Mouse (Mus musculus): ENCODE measurements around the gene Hexim2. TPM values are rescaled to one million over a fixed set of nuclear protein-coding genes. Genes with fewer than 3 reads are reported as not detected.

Hexim2 gene
- total and polyA plus RNA-seq, 2 experiments from 2014 or later = 40.5 to 46.3 TPM

DNA sequence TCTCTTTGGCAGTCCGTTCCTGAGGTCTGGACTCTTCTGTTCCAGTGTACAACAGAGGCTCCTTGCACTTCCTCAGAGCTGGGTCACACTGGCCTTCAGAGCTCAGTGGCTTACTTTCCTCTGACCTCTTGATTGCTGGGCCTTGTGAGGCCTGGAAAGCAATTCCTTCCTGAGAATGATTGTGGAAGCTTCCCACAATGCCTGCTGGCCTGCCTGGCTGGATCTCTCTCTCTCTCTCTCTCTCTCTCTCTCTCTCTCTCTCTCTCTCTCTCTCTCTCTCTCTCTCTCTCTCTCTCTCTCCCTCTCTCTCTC is 9.7 kb downstream of the Hexim2 start:
- Histone ChIP-seq H3K4me2 (ENCODE audit: low read depth, low read length, poor library complexity, severe bottlenecking) (0 out of 2 replicates have a peak overlapping the region, but pooled peaks have one; percentile 51), H3K4me1 (ENCODE audit: insufficient read depth, low read length) (peaks cover 14% of the 10 kb centered on the region; the same call in 1 of the 2 replicates), H3K9ac (replicated peaks; ENCODE audit: low read length, poor library complexity, severe bottlenecking) (0 out of 2 replicates have a peak overlapping the region, but pooled peaks have one; percentile 19), H3K27ac (ENCODE audit: low read depth, low read length) (peak overlapping the region; percentile 93), H3K36me3 (ENCODE audit: insufficient read depth, low read length) (peaks cover 22% of the 10 kb centered on the region), H3K27me3 (ENCODE audit: insufficient read depth, low read length) (no peaks in the 10 kb centered on the region), H3K4me3 (ENCODE audit: low read depth, low read length) (no peak overlapping the region), H3K9me3 (ENCODE audit: low read length) (no peaks in the 10 kb centered on the region)
- TF ChIP-seq CTCF (IDR thresholded peaks at IDR 0.05) = no peak
- ATAC-seq (ENCODE audit: low FRiP score) (no peak), DNase-seq (ENCODE audit: low spot score) (peak; percentile 24)
- WGBS = 30% methylated on average over 1 of the region's 1 CpGs

DNA sequence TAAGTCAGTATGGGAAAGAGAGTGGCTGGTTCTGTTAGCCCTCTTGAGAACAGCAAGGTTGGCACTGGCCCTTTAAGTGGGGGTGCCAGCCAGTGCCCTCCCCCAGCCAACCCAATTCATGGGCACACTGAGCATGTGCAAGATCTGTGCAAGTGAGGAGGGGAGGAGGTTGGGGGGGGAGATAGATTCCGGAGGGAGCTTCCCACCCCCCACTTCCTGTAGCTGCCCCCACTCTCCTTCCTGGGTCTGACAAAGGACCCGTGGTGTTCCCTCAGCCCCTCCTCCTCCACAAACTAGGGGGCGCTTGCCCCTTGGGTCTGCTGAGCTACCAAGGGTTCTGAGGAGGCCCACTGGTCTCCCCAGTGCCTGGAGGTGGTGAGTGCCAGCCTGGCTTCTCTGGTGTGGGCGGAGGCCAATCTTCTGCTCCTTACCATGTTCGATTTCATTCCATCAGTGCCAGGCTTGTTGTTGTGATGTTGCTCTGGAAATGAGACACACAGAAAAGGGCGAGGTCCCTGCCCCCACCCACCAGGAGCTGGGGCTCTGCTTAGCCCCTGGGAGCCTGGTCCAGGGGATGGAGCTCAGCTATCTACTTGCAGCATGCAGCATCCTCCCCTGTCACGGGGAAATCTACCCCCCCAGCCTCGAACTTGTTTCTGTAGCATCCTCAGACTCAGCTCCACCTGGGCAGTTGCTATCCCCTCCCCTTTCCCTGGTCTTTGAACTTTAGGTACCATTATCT is 10.4 kb downstream of the Hexim2 start:
- Histone ChIP-seq H3K27ac (ENCODE audit: low read depth, low read length) (peak overlapping the region; percentile 93), H3K4me1 (ENCODE audit: insufficient read depth, low read length) (peaks cover 14% of the 10 kb centered on the region; the same call in 1 of the 2 replicates), H3K27me3 (ENCODE audit: insufficient read depth, low read length) (no peaks in the 10 kb centered on the region), H3K9ac (replicated peaks; ENCODE audit: low read length, poor library complexity, severe bottlenecking) (peak overlapping the region; percentile 57), H3K9me3 (ENCODE audit: low read length) (no peaks in the 10 kb centered on the region), H3K4me2 (ENCODE audit: low read depth, low read length, poor library complexity, severe bottlenecking) (peak overlapping the region; percentile 51), H3K36me3 (ENCODE audit: insufficient read depth, low read length) (peaks cover 22% of the 10 kb centered on the region), H3K4me3 (ENCODE audit: low read depth, low read length) (peak overlapping the region; percentile 25)
- peak; percentile 60 for TF ChIP-seq CTCF (IDR thresholded peaks at IDR 0.05)
- DNase-seq (ENCODE audit: low spot score) (peak; percentile 94), ATAC-seq (ENCODE audit: low FRiP score) (peak; percentile 93)
- 19% methylated on average over 8 of the region's 8 CpGs for WGBS

DNA sequence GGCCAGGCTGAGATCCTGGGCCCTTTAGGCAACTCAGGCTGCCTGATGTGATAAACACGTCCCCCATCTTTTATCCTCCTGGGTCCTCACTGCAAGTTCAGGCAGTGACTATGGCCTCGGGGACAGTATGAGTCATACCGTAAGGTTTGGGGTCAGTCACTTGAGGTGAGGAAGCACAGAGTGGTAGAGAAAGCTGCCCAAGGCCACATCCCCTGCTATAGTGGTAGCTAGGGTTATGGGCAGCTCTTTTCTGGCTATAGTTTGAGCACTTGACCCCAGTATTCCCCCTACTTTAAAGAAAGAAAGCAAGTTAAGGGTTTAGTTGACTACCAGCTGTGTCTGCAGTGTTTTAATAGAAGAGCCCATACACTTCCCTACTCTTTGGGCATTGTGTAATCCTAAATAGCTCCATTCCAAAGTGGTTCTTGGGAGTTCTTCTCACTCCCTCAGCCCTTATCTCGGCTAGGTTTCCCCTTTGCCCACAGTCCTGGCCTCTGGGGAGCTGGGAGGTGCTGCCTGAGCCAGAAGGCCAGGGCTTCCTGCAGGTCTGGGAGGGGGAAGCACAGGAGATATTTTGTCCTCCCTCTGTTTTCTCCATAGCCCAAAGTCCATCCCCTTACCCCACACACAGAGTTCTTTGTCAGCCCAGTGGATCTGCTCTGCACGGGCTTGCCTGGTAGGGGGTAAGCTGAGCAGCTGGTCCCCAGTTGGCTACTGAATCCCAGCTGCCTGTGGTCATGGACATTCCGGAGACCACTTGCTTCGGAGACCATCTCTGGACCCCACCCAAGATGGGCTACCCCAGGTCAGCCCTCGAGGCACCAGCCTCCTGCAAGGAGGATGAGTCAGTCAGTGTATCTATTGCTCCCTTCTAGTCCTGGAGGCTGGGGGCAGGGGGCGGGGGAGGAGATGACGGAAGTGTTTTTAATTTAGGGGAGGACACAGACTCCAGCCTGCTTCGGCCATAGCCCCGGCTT is 12.4 kb downstream of the Hexim2 start:
- Histone ChIP-seq H3K4me1 (ENCODE audit: insufficient read depth, low read length) (peaks cover 14% of the 10 kb centered on the region; the same call in 1 of the 2 replicates), H3K4me3 (ENCODE audit: low read depth, low read length) (no peak overlapping the region), H3K36me3 (ENCODE audit: insufficient read depth, low read length) (peaks cover 8% of the 10 kb centered on the region; the same call in 1 of the 2 replicates), H3K27me3 (ENCODE audit: insufficient read depth, low read length) (no peaks in the 10 kb centered on the region), H3K27ac (ENCODE audit: low read depth, low read length) (no peak overlapping the region), H3K9me3 (ENCODE audit: low read length) (no peaks in the 10 kb centered on the region), H3K4me2 (ENCODE audit: low read depth, low read length, poor library complexity, severe bottlenecking) (no peak overlapping the region), H3K9ac (replicated peaks; ENCODE audit: low read length, poor library complexity, severe bottlenecking) (no peak overlapping the region)
- ATAC-seq (ENCODE audit: low FRiP score) = no peak
- WGBS = 44% methylated on average over 12 of the region's 12 CpGs
- TF ChIP-seq CTCF (IDR thresholded peaks at IDR 0.05) = no peak
- DNase-seq (ENCODE audit: low spot score) = no peak

DNA sequence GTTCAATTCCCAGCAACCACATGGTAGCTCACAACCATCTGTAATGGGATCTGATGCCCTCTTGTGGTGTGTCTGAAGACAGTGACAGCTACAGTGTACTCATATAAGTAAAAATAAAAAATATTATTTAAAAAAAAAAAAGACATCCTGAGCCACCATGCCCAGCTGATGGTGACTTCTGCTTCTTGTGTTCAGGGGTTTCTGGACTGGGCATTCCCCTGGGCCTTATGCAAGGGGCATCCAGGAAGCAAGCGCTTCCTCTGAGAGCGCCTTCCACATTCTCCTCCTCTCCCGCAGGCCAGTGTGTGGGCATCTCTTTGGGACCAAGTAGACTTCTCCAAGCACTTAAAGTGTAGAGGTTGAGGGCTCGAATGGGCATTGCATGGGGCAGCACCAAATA is 14.2 kb downstream of the Hexim2 start:
- no peak for TF ChIP-seq CTCF (IDR thresholded peaks at IDR 0.05)
- Histone ChIP-seq H3K4me3 (ENCODE audit: low read depth, low read length) (no peak overlapping the region), H3K9ac (replicated peaks; ENCODE audit: low read length, poor library complexity, severe bottlenecking) (no peak overlapping the region), H3K36me3 (ENCODE audit: insufficient read depth, low read length) (no peaks in the 10 kb centered on the region), H3K27me3 (ENCODE audit: insufficient read depth, low read length) (no peaks in the 10 kb centered on the region), H3K4me2 (ENCODE audit: low read depth, low read length, poor library complexity, severe bottlenecking) (no peak overlapping the region), H3K27ac (ENCODE audit: low read depth, low read length) (no peak overlapping the region), H3K9me3 (ENCODE audit: low read length) (no peaks in the 10 kb centered on the region), H3K4me1 (ENCODE audit: insufficient read depth, low read length) (peaks cover 12% of the 10 kb centered on the region; the same call in 1 of the 2 replicates)
- ATAC-seq (ENCODE audit: low FRiP score) = no peak
- 88% methylated on average over 4 of the region's 4 CpGs for WGBS
- DNase-seq (ENCODE audit: low spot score) = no peak

DNA sequence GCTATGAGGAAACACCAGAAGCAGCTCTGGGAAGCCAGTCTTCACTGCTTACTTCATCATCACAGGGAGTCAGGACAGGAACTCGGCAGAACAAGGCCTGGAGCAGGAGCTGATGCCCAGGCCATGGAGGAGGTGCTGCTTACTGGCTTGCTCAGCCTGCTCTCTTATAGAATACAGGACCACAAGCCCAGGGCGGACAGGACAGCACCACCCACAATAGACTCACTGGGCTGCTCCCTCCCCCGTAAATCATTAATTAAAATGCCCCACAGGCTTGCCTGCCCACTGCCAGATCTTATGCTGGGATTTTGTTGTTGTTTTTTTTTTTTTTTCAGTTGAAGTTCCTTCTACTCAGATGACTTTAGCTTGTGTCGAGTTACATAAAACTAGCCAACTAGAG is 15.5 kb downstream of the Hexim2 start:
- Histone ChIP-seq H3K9ac (replicated peaks; ENCODE audit: low read length, poor library complexity, severe bottlenecking) (no peak overlapping the region), H3K27ac (ENCODE audit: low read depth, low read length) (no peak overlapping the region), H3K4me1 (ENCODE audit: insufficient read depth, low read length) (peaks cover 5% of the 10 kb centered on the region; the same call in 1 of the 2 replicates), H3K27me3 (ENCODE audit: insufficient read depth, low read length) (no peaks in the 10 kb centered on the region), H3K4me3 (ENCODE audit: low read depth, low read length) (no peak overlapping the region), H3K4me2 (ENCODE audit: low read depth, low read length, poor library complexity, severe bottlenecking) (no peak overlapping the region), H3K9me3 (ENCODE audit: low read length) (no peaks in the 10 kb centered on the region), H3K36me3 (ENCODE audit: insufficient read depth, low read length) (no peaks in the 10 kb centered on the region)
- 69% methylated on average over 4 of the region's 4 CpGs for WGBS
- ATAC-seq (ENCODE audit: low FRiP score) (no peak), DNase-seq (ENCODE audit: low spot score) (no peak)
- TF ChIP-seq CTCF (IDR thresholded peaks at IDR 0.05) = no peak

All from midbrain, postnatal 0 days (tissue).